Mouse (Mus musculus): ENCODE results near the gene Erp44.

Erp44 gene

GRCm38 (mm10) chr4:48279498-48280134, at the start of gene Erp44, which contains the start of gene Invs:
Erp44 (minus strand) TSS chr4:48279558.
Invs (plus strand) TSS chr4:48279760.
- peak; percentile 97 for DNase-seq (ENCODE audit: low read depth, low spot score)

DNA sequence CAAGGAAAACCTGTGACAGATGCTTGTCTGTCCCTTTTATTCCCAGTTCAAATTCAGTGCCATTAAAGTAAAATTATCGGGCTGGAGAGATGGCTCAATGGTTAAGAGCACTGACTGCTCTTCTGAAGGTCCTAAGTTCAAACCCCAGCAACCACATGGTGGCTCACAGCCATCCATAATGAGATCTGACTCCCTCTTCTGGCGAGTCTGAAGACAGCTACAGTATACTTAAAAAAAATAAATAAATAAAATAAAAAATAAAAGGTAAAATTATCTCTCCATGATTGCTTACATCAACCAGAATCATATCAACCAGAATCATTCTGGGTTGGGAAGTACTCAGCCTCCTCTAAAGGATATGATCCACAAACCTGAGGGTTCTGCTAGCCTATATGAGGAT, 48.7 kb upstream of the Erp44 start:
- DNase-seq (ENCODE audit: low read depth, low spot score) = peak; percentile 42

GRCm38 (mm10) chr4:48327192-48327591, 47.8 kb upstream of the Erp44 start:
- DNase-seq (ENCODE audit: low read depth, low spot score) = no peak

DNA sequence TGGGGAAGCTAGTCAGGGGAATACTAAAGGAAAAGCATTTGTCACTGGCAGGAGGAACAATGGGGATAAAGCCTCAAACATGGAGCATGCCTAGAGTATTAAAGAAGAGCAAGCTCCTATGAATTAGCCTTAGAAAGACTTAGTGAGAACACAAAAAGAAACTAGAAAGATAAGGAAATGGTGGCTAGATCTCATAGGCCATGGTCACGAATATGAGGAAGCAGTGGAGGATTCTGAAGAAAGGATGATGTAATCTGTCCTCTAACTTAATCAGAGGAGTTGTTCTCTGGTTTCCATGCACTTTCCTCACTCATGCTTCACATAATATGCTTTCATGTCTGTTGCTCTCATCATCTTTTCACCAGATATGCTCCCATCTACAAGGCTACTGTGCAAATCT, 42.7 kb upstream of the Erp44 start:
- DNase-seq (ENCODE audit: low read depth, low spot score) = peak; percentile 11

DNA sequence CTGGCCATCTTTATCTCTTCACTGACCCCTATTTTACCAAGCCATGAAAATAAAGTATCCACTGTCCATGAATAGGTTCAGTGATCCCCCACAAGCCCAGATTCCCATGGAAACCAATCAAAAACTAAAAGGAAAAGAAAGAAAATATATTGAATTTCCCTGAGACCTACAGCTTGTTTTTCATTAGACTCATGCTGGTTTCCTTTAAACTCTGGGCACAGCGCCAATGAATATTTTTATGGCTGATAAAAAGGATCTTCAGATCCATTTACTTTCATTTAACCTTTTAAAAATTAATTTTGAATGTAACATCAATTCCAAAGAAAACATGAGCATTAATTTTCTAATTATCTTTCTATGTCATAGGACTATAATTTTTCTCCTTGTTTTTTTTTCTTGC, 41.9 kb upstream of the Erp44 start:
- DNase-seq (ENCODE audit: low read depth, low spot score) = no peak

- peak; percentile 32 for DNase-seq (ENCODE audit: low read depth, low spot score)
Observed at GRCm38 (mm10) chr4:48316036-48316435, 36.7 kb upstream of the Erp44 start.

DNA sequence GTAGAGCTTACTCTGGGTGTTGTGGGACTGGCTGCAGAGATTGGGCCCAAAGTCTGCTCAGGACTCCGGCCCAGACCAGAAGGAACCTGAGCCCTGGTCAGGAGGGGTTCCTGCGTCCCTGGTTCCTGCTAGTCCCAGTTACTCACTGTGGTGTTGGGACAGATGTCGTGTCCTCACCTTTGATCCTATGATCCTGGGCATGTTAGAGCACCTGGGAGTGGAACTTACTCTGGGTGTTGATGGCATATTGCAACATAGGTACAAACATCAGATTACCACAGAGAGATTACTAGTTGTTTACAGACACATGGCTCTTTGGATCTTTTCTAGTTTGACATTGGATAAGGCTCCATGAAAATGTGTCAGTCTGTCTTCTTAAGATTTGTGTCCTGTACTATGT, 35.5 kb upstream of the Erp44 start:
- no peak for DNase-seq (ENCODE audit: low read depth, low spot score)

DNA sequence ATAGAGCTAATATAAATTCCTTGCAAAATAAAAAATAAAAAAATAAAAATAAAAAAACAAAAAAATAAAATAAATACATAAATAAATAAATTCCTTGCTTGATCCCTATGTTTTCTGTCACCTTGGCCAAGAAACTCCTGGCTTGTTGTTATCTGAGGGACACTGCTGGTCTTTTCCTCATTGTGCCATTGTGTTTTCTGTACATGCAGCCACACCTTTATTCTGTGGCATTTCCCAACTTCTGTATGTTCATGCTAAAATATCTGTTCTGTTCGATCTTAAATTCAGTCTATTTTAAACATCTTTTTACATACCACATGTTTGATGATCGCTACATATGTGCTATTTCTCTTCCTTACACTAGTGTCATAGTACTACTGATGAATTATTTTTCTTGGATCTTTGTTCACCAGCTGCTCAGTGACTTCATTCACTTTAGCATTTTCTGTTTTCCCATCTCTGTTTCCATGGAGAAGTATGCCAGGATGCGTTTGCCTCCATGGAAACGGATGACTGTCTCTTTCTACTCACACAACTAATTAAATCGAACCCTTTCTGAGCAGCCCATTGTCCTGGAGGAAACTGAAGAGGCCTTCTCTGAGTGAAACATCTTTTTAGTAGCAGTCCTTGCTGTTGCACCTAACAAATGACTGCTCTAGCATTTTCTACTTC, 7.9 kb upstream of the Erp44 start:
- DNase-seq (ENCODE audit: low read depth, low spot score) = no peak

DNA sequence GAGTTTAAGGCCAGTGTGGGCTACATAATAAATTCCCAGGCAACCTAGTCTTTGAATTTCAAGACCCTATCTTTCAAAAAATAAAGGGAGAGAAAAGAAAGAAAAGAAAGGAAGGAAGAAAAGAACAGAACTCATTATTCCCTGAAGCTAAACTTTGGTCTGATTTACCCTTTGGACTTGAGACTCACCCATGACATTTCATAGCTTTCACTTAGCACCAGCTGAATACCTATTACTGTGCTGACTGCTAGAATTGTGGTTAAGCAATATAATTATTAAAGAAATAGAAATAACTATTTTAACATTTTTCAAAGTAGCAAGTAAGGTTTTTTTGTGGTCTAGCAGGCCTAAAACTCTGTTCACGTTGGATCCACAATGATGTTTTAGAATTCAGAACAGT, 1.8 kb upstream of the Erp44 start:
- DNase-seq (ENCODE audit: low read depth, low spot score) = no peak

GRCm38 (mm10) chr4:48278757-48279497, 431 bp downstream of the Erp44 start:
- DNase-seq (ENCODE audit: low read depth, low spot score) = peak; percentile 58

DNA sequence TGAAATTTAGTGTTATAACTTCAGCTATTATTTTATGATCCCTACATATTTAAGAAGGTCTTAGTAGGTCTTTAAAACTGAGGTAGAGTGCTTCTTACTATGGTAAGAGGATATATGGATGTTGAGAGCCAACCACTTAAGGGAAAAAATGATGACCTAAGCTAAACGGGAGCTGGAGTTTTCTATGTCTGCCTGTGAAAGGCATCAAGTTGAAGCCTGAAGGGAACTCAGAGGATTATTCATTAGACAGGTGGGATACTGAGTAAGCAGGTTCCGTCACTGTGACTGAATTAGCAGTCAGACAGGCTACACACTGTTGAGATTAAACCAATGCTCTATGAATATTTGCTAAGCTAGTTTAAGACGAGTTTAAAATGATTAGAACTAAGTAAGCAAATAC, 2.3 kb downstream of the Erp44 start:
- peak; percentile 12 for DNase-seq (ENCODE audit: low read depth, low spot score)

DNA sequence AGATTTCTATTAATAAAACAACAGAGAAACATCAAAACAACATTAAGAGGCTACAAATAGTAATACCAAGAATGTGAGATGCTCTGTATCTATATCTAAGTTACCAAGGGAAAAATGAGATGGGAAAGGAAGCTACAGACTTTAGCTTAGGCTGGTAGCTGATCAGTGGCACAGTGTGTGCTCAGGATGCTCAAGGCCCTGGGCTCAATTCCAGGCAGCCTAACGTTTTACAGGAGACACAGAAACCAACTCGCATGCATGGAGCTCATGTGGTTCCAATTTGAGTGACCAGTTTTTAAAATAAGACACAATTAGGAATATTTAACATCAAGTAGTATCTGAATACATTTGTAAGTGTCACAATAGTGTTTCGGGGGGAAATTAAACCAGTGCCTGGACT, 3.6 kb downstream of the Erp44 start:
- peak; percentile 17 for DNase-seq (ENCODE audit: low read depth, low spot score)

- peak; percentile 40 for DNase-seq (ENCODE audit: low read depth, low spot score)
Observed at GRCm38 (mm10) chr4:48273119-48273829, 6.1 kb downstream of the Erp44 start.

DNA sequence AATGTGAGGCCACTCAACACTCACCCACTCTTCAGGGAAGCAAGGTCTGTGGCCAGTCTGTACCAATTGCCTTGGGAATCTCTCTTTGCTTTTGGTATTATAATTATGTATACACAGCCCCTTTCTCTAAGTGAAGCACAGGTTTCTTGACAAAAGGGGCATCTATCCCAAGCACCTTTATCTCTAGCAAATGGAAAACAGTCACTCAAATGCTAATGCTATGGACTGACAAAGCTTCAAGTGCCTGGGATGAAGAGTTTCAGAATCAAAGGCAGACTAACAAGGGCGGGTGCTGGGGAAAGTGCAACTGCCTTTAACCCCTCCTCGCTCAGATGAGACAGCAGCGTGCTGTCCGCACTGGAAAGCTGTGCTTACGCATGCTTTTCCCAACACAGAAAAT, 7.5 kb downstream of the Erp44 start:
- no peak for DNase-seq (ENCODE audit: low read depth, low spot score)

DNA sequence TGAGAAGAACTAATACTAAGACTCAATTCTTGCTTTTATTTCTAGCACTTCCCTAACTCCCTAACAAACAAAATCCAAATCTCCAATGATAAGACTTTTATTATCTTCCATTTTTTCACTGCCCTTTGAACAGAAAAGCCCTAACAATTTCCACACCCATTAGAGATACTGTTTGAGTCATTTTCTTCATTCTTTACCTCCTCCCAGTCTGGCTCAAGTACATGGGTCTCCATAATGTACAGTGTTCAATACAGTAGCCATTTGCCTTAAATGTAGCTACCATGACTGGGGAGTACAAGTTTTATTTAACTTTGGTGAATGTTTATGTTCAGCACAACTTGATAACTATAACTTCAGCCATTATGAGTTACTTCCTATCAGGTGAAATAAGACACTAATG, 8.8 kb downstream of the Erp44 start:
- DNase-seq (ENCODE audit: low read depth, low spot score) = peak; percentile 10

DNA sequence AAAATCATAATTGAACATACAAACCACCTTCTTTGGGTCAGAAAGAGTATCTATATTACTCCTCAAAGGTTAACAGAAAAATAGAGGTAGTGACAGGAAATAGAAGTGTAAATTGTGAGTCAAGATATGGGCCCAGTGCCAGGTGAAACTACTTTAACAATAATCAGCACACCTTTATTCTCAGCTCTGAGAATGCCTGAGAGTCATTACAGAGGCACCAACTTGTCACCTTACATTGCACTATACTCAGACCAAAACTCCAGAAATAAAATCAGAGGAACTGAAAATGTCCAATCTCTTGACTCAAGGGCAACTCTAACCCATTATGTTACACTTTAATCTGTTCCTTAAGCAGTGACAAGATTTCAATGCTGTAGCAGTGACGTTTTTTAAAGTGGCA, 11.2 kb downstream of the Erp44 start:
- DNase-seq (ENCODE audit: low read depth, low spot score) = peak; percentile 80

- no peak for DNase-seq (ENCODE audit: low read depth, low spot score)
Observed at GRCm38 (mm10) chr4:48267683-48268082, 11.7 kb downstream of the Erp44 start.

DNA sequence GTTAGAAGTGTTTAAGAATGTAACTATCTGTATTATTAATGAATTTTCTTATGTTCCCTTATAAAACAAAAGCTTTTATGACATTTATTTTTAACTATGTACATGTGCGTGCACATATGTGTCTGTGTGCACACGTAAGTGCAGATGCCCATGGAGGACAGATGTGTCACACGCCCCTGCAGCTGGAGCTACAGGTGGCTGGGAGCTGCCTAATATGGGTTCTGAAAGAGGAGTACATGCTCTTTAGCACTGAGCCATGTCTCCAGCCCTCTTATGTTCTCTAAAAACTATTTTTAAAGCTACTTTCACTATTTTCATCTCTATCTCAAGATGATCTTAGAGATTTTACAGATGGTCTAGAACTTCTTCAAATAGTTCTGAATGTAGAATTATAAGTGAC, 21.3 kb downstream of the Erp44 start:
- peak; percentile 87 for DNase-seq (ENCODE audit: low read depth, low spot score)

GRCm38 (mm10) chr4:48253266-48253665, 26.1 kb downstream of the Erp44 start:
- DNase-seq (ENCODE audit: low read depth, low spot score) = peak; percentile 63

DNA sequence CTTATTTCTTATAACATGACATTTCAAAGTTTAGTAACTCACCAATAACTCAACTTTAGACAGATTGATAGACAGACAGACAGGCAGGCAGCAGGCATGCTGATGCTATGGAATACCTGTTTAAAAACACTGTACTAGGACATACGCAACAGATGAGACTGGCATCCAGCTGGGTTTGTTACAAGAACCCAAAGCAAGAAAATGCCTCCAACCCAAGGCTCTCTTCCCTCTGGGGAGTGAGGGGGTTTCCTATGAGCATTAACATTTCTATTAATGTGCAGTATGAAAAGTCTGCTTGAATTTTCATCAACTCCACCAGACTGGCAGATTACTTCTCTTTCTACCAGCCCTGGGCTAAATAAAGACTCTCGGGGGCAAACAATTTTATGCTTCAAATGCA, 35.1 kb downstream of the Erp44 start:
- DNase-seq (ENCODE audit: low read depth, low spot score) = peak; percentile 86

DNA sequence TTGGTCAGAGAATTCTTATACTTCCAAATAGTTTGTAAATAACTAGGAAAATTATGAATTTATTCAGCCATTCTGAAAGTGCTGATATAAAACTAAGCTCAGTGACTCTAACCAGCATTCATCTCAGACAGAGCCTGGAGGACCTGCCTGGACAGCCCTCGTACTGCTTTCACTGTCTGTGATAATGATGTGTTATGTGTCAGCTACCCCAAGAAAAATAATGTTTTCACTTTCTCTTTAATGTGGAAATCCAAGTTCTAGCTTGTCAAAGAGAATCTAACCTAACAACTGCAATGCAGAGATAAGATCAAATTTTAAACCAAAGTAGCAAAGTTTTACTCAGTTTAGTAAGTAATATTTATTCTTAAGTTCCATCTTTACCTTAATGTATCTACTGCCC, 35.6 kb downstream of the Erp44 start:
- peak; percentile 73 for DNase-seq (ENCODE audit: low read depth, low spot score)

DNA sequence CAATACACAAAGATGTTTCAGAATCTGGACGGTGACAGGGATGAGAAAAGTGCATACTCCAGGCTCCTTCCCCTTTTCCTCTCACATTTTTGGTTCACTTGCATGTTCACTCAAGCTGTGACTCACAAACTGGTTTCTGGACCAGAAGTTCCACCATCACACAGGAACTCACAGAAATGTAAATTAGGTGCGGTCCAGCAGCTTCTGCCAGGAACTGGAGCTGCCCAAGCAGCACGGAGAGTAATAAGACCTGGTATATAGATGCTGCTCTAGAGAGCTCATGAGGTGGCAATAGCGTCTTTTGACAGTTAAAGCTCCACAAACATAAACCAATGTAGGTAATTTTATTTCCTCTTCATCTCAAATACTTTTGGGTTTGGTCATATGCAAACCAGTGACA, 36.9 kb downstream of the Erp44 start:
- DNase-seq (ENCODE audit: low read depth, low spot score) = peak; percentile 89
